Mouse (Mus musculus): Measurements from ENCODE around the gene Cox19. TPM values are rescaled to one million over a fixed set of nuclear protein-coding genes. Genes with fewer than 3 reads are reported as not detected.
A peak's percentile ranks its signal among the peaks of the same experiment; 100 is the strongest.

Gene Cox19
- polyA plus RNA-seq, 1 experiment from 2014 or later: 106 TPM

- TF ChIP-seq CTCF (IDR thresholded peaks at IDR 0.05; ENCODE audit: low read depth): peak; percentile 100
- DNase-seq (peak; percentile 96), ATAC-seq (ENCODE audit: insufficient read depth) (peak; percentile 53)
- Histone ChIP-seq H3K9ac (no peak overlapping the region), H3K4me2 (peak overlapping the region; percentile 35), H3K9me3 (ENCODE audit: low read depth, low read length) (no peaks in the 10 kb centered on the region), H3K36me3 (ENCODE audit: insufficient read depth) (peaks cover 5% of the 10 kb centered on the region; the same call in 1 of the 2 replicates), H3K27ac (ENCODE audit: low read depth) (peak overlapping the region; percentile 42; the same call in 1 of the 2 replicates), H3K4me3 (ENCODE audit: low read depth, low read length) (no peak overlapping the region), H3K4me1 (ENCODE audit: insufficient read depth) (peaks cover 6% of the 10 kb centered on the region; the same call in 1 of the 2 replicates), H3K27me3 (ENCODE audit: insufficient read depth, low read length) (no peaks in the 10 kb centered on the region)
- 24% methylated on average over 12 of the region's 12 CpGs for WGBS
Measured at GRCm38 (mm10) chr5:139364260-139364910, 13.2 kb upstream of the Cox19 start.

DNA sequence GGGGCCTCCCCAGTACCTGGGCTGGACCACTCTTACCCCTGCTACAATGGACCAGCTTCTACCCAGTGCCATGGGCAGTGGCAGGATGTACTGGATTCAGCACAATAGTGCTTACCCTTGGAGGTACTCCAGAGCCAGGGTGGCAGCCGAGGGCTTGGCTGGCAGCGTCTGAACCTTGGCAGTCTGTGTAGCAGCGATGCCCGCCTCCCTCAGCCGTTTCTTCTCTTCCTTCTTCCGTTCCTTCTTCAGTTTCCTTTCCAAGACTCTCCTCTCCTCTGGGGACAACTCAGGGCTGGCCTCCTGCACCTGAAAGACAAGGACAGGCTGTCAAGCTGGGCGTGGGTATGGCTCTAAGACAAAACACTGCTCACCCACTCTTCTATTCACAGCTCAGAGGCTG, 12.6 kb upstream of the Cox19 start:
- WGBS: 67% methylated on average over 7 of the region's 7 CpGs
- Histone ChIP-seq H3K4me1 (ENCODE audit: insufficient read depth) (peaks cover 6% of the 10 kb centered on the region; the same call in 1 of the 2 replicates), H3K4me3 (ENCODE audit: low read depth, low read length) (no peak overlapping the region), H3K27me3 (ENCODE audit: insufficient read depth, low read length) (no peaks in the 10 kb centered on the region), H3K36me3 (ENCODE audit: insufficient read depth) (peaks cover 5% of the 10 kb centered on the region; the same call in 1 of the 2 replicates), H3K27ac (ENCODE audit: low read depth) (no peak overlapping the region), H3K9ac (no peak overlapping the region), H3K4me2 (no peak overlapping the region), H3K9me3 (ENCODE audit: low read depth, low read length) (no peaks in the 10 kb centered on the region)
- DNase-seq: no peak
- no peak for TF ChIP-seq CTCF (IDR thresholded peaks at IDR 0.05; ENCODE audit: low read depth)
- ATAC-seq (ENCODE audit: insufficient read depth): no peak

GRCm38 (mm10) chr5:139359244-139359643, 8.0 kb upstream of the Cox19 start:
- WGBS: 87% methylated on average over 5 of the region's 5 CpGs

DNA sequence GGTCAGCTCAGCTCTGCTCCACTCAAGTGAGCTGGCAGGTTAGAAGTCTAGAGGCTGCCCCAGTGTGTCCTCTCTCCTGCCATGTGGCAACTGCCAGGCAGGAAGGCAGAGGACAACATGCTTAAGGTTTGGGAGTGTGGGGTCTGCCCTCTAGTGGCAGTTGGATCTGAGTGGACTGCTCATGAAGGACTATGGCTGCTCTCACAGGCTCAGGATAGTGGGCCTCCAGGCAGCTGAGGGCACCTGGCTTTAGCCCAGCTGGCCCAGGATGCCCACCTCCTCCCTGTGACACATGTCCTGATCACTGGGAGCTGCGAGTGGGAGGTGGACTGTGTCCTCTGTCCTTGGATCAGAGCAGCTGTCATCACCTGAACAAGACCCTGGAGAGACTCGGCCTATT, 7.4 kb upstream of the Cox19 start:
- Histone ChIP-seq H3K4me3 (ENCODE audit: low read depth, low read length) (no peak overlapping the region), H3K36me3 (ENCODE audit: insufficient read depth) (peaks cover 2% of the 10 kb centered on the region; the same call in 1 of the 2 replicates), H3K27me3 (ENCODE audit: insufficient read depth, low read length) (no peaks in the 10 kb centered on the region), H3K4me2 (no peak overlapping the region), H3K9me3 (ENCODE audit: low read depth, low read length) (no peaks in the 10 kb centered on the region), H3K9ac (no peak overlapping the region), H3K4me1 (ENCODE audit: insufficient read depth) (no peaks in the 10 kb centered on the region), H3K27ac (ENCODE audit: low read depth) (no peak overlapping the region)
- WGBS: 65% methylated on average over 2 of the region's 2 CpGs
- ATAC-seq (ENCODE audit: insufficient read depth) (peak; percentile 16; the same call in 1 of the 2 replicates), DNase-seq (peak; percentile 63)
- peak; percentile 76 for TF ChIP-seq CTCF (IDR thresholded peaks at IDR 0.05; ENCODE audit: low read depth)

More at GRCm38 (mm10) chr5:139359244-139359643, 8.0 kb upstream of the Cox19 start:
- Histone ChIP-seq H3K36me3 (ENCODE audit: insufficient read depth) (peaks cover 5% of the 10 kb centered on the region; the same call in 1 of the 2 replicates), H3K4me1 (ENCODE audit: insufficient read depth) (no peaks in the 10 kb centered on the region), H3K4me2 (no peak overlapping the region), H3K9ac (no peak overlapping the region), H3K4me3 (ENCODE audit: low read depth, low read length) (no peak overlapping the region), H3K27ac (ENCODE audit: low read depth) (no peak overlapping the region), H3K27me3 (ENCODE audit: insufficient read depth, low read length) (no peaks in the 10 kb centered on the region), H3K9me3 (ENCODE audit: low read depth, low read length) (no peaks in the 10 kb centered on the region)
- DNase-seq: no peak
- ATAC-seq (ENCODE audit: insufficient read depth): no peak
- no peak for TF ChIP-seq CTCF (IDR thresholded peaks at IDR 0.05; ENCODE audit: low read depth)

DNA sequence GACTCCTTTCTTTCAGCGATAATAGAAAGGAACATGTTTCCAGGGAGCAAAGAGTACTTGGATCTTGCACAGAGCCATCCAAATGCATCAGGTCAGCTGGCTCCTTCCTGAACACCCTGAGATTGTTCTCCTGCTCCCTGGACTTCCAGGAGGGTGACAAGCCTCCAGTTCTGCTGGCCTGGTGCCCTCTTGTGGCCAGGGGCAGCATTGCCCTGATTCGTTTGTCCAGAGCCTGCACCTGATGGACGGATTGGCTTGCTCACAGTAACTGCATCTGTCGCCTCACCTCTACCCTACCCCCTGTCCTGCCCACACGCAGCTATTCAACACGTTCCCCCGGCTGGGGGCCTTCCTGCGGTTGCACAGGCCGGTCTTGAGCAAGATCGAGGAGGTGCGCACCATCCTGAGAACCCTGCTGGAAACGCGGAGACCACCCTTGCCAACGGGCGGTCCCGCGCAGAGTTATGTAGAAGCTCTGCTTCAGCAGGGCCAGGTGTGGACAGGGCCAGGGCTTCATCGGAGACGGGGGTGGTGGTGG, 4.1 kb upstream of the Cox19 start:
- DNase-seq (peak; percentile 85), ATAC-seq (ENCODE audit: insufficient read depth) (no peak)
- no peaks in the 10 kb centered on the region for H3K4me1 ChIP-seq (ENCODE audit: insufficient read depth)
- H3K27me3 ChIP-seq (ENCODE audit: insufficient read depth, low read length): no peaks in the 10 kb centered on the region
- 31% methylated on average over 19 of the region's 19 CpGs for WGBS
- H3K4me2 ChIP-seq: no peak overlapping the region
- no peaks in the 10 kb centered on the region for H3K36me3 ChIP-seq (ENCODE audit: insufficient read depth)
- no peak overlapping the region for H3K27ac ChIP-seq (ENCODE audit: low read depth)
- TF ChIP-seq CTCF (IDR thresholded peaks at IDR 0.05; ENCODE audit: low read depth): peak; percentile 98
- H3K9me3 ChIP-seq (ENCODE audit: low read depth, low read length): no peaks in the 10 kb centered on the region
- H3K9ac ChIP-seq: no peak overlapping the region
- no peak overlapping the region for H3K4me3 ChIP-seq (ENCODE audit: low read depth, low read length)

GRCm38 (mm10) chr5:139353946-139354345, 2.7 kb upstream of the Cox19 start:
- Histone ChIP-seq H3K4me3 (ENCODE audit: low read depth, low read length) (no peak overlapping the region), H3K27ac (ENCODE audit: low read depth) (no peak overlapping the region), H3K27me3 (ENCODE audit: insufficient read depth, low read length) (no peaks in the 10 kb centered on the region), H3K4me2 (no peak overlapping the region), H3K9me3 (ENCODE audit: low read depth, low read length) (no peaks in the 10 kb centered on the region), H3K9ac (no peak overlapping the region), H3K36me3 (ENCODE audit: insufficient read depth) (no peaks in the 10 kb centered on the region), H3K4me1 (ENCODE audit: insufficient read depth) (no peaks in the 10 kb centered on the region)
- ATAC-seq (ENCODE audit: insufficient read depth): no peak
- no peak for DNase-seq
- no peak for TF ChIP-seq CTCF (IDR thresholded peaks at IDR 0.05; ENCODE audit: low read depth)
- WGBS: 82% methylated on average over 11 of the region's 11 CpGs

DNA sequence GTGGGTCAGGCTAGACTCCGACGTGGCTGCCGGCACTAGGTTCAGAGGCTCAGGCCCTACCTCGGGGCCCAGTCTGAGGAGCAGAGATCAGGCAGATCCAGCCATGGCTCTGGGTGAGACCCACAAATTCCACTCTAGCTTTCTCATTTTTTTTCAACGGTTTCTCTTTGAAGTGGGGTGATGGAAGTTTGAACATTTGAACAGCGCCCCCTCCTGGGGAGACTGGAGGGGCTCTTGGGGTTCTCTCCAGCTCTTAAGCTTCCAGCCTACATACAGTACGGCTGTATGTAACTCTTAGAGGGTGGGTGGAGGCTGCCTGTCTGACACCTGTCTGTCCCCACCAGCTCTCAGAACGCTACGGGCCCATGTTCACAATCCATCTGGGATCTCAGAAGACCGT, 2.3 kb upstream of the Cox19 start:
- ATAC-seq (ENCODE audit: insufficient read depth): no peak
- no peak overlapping the region for H3K9ac ChIP-seq
- no peak overlapping the region for H3K27ac ChIP-seq (ENCODE audit: low read depth)

More for the DNA sequence above, 2.3 kb upstream of the Cox19 start:
- Histone ChIP-seq H3K4me3 (ENCODE audit: low read depth, low read length) (no peak overlapping the region), H3K4me1 (ENCODE audit: insufficient read depth) (no peaks in the 10 kb centered on the region), H3K36me3 (ENCODE audit: insufficient read depth) (no peaks in the 10 kb centered on the region), H3K4me2 (no peak overlapping the region), H3K9me3 (ENCODE audit: low read depth, low read length) (no peaks in the 10 kb centered on the region), H3K27me3 (ENCODE audit: insufficient read depth, low read length) (no peaks in the 10 kb centered on the region)
- WGBS: 48% methylated on average over 10 of the region's 10 CpGs
- DNase-seq: peak; percentile 62
- peak; percentile 40 for TF ChIP-seq CTCF (IDR thresholded peaks at IDR 0.05; ENCODE audit: low read depth)

All from lung, embryonic 14.5 days (tissue).